Comparison of ENCODE assay signal across 23 mouse cellular contexts in the genomic region with DNA sequence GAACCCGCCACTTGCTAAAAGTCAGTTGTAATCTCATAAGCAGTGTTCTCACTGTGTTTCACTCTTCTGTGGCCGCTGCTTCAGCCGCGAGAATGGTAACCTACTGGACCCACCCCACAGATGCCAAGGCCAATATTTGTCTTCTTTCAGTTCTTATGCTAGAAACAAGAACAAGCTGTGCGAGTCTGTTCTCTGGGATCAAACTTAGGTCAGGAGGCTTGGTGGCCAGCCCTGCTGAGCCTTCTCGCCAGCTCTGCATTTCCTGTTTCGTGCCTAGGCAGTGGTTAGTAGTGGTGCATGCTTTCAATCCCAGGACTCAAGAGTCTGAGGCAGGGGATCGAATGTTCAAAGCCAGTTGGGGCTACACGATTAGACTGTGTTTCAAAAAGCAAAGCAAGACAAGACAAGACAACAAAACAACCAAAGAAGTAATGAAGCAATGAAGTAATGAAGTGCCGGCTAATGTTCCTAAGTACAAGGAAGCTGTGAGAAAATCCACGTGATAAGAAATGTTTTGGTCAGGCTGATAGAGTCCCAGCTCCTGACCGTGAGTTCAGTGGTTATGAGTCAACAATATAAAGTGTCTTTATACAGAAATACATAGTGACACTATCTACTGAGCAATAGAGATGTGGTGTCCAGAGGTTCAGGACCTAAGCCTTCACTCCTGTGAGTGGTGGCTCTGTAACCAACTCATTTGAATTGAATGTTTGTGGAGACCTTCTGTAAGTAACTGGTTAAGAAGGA. TPM values are rescaled to one million over a fixed set of nuclear protein-coding genes. Genes with fewer than 3 reads are reported as not detected.
DNase-seq lines count a peak whose midpoint lies in the region; TF ChIP-seq lines count a peak whose summit lies in the region.
"Had no signal": no experiment of that assay in that cellular context is flagged by ENCODE, and none has a peak within 500 bp of the region (broad histone marks: within the 10 kb centered on the region; RNA-seq: fewer than 3 reads in every experiment).

No protein-coding gene starts in this region.

- peak; percentile 46 to 69 for DNase-seq in lung, adult 18-20 months
- DNase-seq in lung, adult 2 months = no peak
- DNase-seq in NIH3T3 (ENCODE audit: low read depth) = peak; percentile 6
- DNase-seq in lung, postnatal 36 days = peak; percentile 70
- peak; percentile 51 for DNase-seq in testis, postnatal 10 days (ENCODE audit: low spot score)
- no peak for DNase-seq in layer of hippocampus, postnatal 14 days (ENCODE audit: low spot score in 2 of 2)
- no peak for DNase-seq in heart, adult 8-10 months (ENCODE audit: low spot score)
- no peak for DNase-seq in kidney, adult 9 months
- DNase-seq: cerebellum, adult 9-10 months; heart, postnatal 10 days had no signal

- WGBS in lung, adult 2 months = 68% methylated on average over 12 of the region's 12 CpGs

- H3K4me3 ChIP-seq in lung, adult 2 months (replicated peaks; ENCODE audit: extremely low read depth, low read depth, low read length) = no peak overlapping the region
- H3K4me3 ChIP-seq: embryonic facial prominence, embryonic 13.5 days; hindbrain, embryonic 13.5 days; limb, embryonic 13.5 days had no signal

- H3K4me1 ChIP-seq in lung, adult 2 months (ENCODE audit: control insufficient read depth, insufficient read depth, low read length) = no peaks in the 10 kb centered on the region
- H3K4me1 ChIP-seq: embryonic facial prominence, embryonic 13.5 days; hindbrain, embryonic 13.5 days had no signal

- TF ChIP-seq CTCF in lung, adult 2 months (IDR thresholded peaks at IDR 0.05; ENCODE audit: insufficient read depth, low read length) = no peak

- no peak for TF ChIP-seq POLR2A in lung, adult 2 months (IDR thresholded peaks at IDR 0.05; ENCODE audit: borderline replicate concordance, extremely low read depth, low read depth, low read length)

RNA-seq across cellular contexts. Expression of a gene that starts 9.2 kb away (rescaled TPM):
- 13.1 and 15.3 TPM in 2 replicates for polyA plus RNA-seq in lung, adult 2 months (2012; rRNA removed)
- total RNA-seq in layer of hippocampus, postnatal 14 days (2021) = 10 to 100 TPM; 21.3 to 23.0 TPM
- total RNA-seq in heart, adult 8-10 months (2022) = 10 to 100 TPM; 13.9 to 15.2 (median 14.9) TPM

RNA-seq across cellular contexts. Expression of a gene that starts 15.2 kb away (rescaled TPM):
- 56.2 and 113 TPM in 2 replicates for polyA plus RNA-seq in lung, adult 2 months (2012; rRNA removed)
- total RNA-seq in layer of hippocampus, postnatal 14 days (2021) = 10 to 100 TPM; 37.2 to 37.4 TPM
- total RNA-seq in heart, adult 8-10 months (2022) = 10 to 100 TPM; 41.3 to 47.6 (median 45.0) TPM

RNA-seq across cellular contexts. Expression of a gene that starts 30.6 kb away (rescaled TPM):
- not detected in 2 replicates for polyA plus RNA-seq in lung, adult 2 months (2012; rRNA removed)
- total RNA-seq in layer of hippocampus, postnatal 14 days (2021) = not detected
- total RNA-seq in heart, adult 8-10 months (2022) = not detected
- total RNA-seq: adrenal gland, postnatal 4 days; gastrocnemius, adult 8-10 months; heart, postnatal 10 days; layer of hippocampus, adult 18-20 months; left cerebral cortex, postnatal 10 days had no signal
- polyA plus RNA-seq: CD4-positive, CD25-positive, alpha-beta regulatory T cell, adult 4 months; embryonic facial prominence, embryonic 13.5 days; hindbrain, embryonic 13.5 days; intestine, embryonic 16.5 days; kidney, postnatal 0 days; limb, embryonic 13.5 days; liver, embryonic 16.5 days; neural tube, embryonic 11.5 days; spleen, adult 2 months had no signal

Comparison
In these comparisons a context has a peak if more than half of its experiments do, and no peak if none do; other contexts are left out.
1. DNase-seq: peak in lung, adult 18-20 months (2 of 2), NIH3T3 (single experiment), lung, postnatal 36 days (single experiment) and testis, postnatal 10 days (single experiment); none in lung, adult 2 months (single experiment), layer of hippocampus, postnatal 14 days (0 of 2), heart, adult 8-10 months (single experiment) and kidney, adult 9 months (single experiment).